Mouse (Mus musculus) adrenal gland, postnatal 14 days (tissue): ENCODE data around the gene Slc17a8. TPM values are rescaled to one million over a fixed set of nuclear protein-coding genes. Genes with fewer than 3 reads are reported as not detected.
"Not testable (repeated sequence)": the region's sequence is repeated elsewhere in the genome, so short reads cannot be mapped to it uniquely, and the experiment has no call there.

Experiments used
- DNase-seq: peaks from one replicate; pipeline ENCODE4 v3.0.0; 2021; ENCODE audit warnings: mixed read lengths
- total RNA-seq: library from RNA; stranded (reverse); gene quantifications from 2 replicates; pipeline ENCODE4 v1.2.3, GENCODE M21; 2021

Slc17a8 gene
- total RNA-seq, 1 experiment from 2014 or later = 0.85 TPM

DNA sequence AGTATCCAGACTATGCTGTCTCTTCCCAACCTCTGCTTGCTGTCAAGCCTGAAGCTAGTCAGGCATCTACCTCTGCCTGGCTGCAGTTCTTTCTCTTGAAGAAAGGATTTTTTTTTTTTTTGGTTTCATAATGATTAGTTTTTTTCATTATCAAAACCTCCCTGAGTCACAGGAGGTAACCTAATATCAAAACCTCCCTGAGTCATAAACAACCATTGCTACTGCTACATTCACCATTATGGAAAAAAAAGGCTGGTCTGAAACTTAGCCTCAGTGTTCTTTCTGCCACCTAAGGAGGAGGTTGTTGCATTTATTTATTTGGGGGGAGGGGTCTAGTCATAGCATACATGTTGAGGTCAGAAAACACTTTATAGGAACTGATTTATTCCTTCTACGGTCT, 31.2 kb downstream of the Slc17a8 start:
- no peak for DNase-seq

DNA sequence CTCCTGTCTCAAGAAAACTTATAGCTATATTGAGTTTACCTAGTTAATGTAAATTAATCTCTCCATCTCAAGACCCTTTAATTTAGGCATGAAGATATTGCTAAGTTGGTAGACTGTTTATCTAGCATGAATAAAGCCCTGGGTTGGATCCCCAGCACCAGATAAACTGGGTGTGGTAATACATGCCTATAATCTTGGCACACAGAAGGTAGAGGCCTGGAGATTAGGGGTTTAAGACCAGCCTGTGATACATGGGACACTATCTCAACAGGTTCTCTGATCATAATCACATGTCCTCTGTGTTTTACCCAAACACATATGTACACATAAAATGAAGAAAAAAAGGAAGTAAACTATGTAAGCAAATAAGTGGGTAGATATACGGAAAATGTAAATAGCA, 32.3 kb downstream of the Slc17a8 start:
- no peak for DNase-seq

- DNase-seq = no peak
Measured at GRCm38 (mm10) chr10:89584709-89585108, 36.3 kb downstream of the Slc17a8 start.

DNA sequence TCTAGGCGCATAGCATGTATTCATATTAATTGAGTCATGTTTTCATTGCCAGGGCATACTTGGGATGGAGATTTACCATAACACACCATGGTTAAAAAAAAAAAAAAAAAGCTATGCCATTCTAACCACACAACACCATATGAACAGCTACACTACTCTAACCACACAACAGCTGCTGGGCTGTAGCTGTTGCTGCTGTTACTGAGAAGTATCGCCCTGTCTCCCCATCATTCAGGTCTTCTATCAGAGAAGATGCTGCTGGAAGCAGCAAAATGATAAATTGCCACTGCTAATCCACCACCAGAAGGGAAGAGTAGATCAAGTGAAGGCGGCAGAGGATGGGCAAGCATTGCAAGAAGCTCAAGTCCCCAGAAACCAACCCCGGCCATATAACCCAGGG, 42.3 kb downstream of the Slc17a8 start:
- DNase-seq = no peak

GRCm38 (mm10) chr10:89577666-89578065, 43.4 kb downstream of the Slc17a8 start:
- DNase-seq = peak; percentile 11

DNA sequence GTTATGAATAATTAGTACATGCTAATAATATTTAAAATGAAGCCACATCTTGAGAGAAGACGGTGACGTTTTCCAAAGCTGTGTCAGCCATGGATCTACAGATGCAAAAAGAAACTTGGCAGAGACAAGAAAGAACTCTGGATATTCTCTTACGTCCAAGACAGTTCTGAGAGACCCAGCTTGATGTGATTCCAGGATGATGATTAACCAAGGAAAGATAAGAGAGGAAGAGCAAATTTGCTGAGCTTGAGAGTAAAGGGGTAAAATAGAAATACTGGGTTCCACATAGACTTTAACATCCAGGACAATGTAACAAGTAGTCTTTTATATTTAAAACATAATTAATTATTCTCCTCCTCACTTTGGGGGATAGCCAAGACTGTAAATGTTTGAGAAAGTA, 47.6 kb downstream of the Slc17a8 start:
- DNase-seq = no peak

- no peak for DNase-seq
Measured at GRCm38 (mm10) chr10:89572946-89573345, 48.1 kb downstream of the Slc17a8 start.

GRCm38 (mm10) chr10:89567391-89567790, 53.7 kb downstream of the Slc17a8 start:
- no peak for DNase-seq

GRCm38 (mm10) chr10:89565301-89566022, 55.6 kb downstream of the Slc17a8 start:
- DNase-seq = no peak

DNA sequence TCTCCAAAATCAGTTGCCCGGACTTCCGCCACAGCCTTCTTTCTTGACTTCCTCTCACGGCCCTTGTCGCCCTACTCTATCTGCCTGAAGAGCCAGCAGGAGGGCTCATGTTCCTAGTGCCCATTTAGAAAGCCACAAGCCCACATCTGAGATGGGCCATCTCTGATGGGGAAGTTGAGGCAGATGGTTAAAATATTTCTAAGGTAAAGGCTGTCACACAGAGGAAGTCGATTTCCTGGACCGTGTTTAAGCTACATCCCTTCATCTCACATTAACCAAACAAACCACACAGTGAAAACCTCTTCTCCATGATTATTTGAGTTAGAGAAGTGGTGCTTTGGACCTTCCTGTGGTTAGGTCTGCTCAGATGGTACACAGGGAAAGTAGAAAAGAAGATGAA, 58.9 kb downstream of the Slc17a8 start:
- DNase-seq = no peak

DNA sequence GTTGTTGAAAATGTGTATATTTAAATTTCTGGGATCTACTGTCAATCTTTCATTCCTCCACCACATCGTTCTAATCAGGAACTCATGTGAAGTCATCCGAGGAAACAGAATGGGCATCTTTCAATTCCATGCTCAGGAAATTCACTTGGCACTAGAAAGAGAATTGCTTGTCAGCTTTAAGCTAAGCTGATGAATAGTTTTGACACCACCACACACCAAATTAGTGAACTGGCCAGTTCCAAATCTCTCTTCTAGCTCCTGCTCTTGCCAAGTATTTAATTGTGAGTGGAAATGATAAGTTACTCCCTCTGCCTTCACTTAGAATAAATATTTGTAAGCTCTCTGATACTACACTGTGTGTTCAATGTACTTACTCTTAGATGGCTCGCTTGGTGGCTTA, 61.7 kb downstream of the Slc17a8 start:
- DNase-seq = no peak

DNA sequence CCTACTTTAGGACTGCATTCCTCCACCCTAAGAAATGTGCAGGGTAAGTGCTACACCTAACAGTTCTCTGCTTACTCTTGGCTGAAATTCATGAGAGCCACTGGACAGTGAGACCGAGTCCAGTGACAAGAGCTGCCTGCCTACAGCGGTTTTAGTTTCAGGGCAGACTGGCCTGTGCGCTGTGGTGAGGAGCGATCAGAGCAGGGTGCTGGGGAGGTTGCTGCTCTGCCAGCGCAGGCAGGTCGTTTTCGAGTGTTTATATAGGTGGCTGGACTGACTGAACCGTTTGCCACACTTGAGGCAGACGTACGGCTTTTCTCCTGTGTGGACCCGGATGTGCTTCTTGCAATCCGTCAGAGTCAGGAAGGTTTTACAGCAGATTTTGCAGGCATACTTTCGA, 66.2 kb downstream of the Slc17a8 start:
- DNase-seq = not testable (repeated sequence)

GRCm38 (mm10) chr10:89553855-89554254, 67.2 kb downstream of the Slc17a8 start:
- DNase-seq = not testable (repeated sequence)

GRCm38 (mm10) chr10:89553015-89553414, 68.0 kb downstream of the Slc17a8 start:
- no peak for DNase-seq

DNA sequence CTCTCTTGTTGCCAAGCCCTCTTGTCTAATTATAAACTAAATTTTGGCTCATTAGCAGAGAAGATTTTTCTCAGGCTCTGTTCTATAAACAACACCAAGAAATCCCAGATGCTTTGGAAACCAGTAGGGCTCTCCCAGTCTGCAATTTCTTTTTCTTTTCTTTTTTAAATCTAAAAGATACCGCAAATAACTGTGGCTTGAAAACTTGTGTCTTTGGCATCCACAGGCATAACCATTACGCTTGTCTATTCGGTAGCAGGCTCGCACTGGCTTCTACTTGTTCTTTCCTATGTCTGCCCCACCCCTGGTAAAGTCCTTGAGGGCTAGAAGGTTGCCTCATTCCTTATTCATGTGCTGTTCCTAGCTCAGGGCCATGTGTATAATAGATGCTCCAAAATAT, 69.4 kb downstream of the Slc17a8 start:
- peak; percentile 15 for DNase-seq

- no peak for DNase-seq
Measured at GRCm38 (mm10) chr10:89548028-89548427, 73.0 kb downstream of the Slc17a8 start.

DNA sequence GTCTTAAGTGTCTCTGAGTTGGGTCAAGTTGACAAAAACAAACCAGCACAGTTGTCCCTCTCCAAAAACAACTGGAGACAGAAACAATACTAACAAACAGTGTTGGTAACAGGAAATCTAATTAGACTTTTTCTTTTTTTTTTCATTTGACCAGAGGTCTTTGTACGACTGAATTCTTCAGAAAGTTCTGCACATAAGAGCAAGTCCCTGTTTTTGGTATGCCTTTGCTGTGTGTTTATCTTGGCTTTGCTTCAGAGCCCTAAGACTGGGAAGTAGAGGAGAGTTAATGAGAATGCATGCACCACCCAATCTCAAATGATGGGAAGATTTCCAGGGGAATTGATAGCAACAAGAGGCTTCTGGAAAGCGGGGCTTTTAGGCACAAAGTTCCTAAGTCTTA, 74.1 kb downstream of the Slc17a8 start:
- DNase-seq = no peak

DNA sequence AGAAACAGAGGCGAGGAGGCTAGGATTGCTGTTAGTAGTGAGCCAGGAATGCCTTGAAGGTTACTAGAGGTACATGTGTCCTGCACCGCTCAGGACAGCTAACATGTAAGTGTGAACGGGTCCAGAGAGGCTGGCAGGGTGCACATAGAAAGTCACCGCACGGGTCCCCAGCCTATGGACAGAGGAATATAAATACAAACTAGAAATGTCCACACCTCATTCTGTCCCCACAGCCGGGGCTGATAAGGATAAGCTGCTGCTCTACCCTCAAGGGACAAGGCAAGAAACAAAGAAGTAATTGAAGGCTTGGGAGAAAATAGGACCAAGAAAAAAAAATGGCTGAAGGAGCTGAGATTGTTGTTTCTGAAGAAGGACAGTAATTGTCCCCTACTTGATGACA, 77.2 kb downstream of the Slc17a8 start:
- DNase-seq = no peak

DNA sequence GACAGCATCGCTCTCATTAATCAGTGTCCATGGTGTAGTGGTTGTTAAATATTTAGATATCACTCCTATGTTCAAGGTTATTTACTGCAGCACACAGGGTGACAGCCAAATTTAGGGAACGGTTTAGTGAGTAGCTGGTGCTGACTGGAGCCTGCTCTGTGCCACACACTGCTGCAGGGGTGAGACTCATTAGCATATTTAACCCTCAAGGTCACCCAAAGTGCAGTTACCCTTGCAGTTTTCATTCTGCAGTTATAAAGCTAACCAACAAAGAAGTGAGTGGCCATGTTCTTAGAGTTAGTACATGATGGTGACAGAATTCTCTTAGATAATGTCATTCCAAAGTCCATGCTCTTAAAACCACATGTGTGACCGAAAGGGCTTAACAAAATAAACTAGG, 78.7 kb downstream of the Slc17a8 start:
- no peak for DNase-seq

DNA sequence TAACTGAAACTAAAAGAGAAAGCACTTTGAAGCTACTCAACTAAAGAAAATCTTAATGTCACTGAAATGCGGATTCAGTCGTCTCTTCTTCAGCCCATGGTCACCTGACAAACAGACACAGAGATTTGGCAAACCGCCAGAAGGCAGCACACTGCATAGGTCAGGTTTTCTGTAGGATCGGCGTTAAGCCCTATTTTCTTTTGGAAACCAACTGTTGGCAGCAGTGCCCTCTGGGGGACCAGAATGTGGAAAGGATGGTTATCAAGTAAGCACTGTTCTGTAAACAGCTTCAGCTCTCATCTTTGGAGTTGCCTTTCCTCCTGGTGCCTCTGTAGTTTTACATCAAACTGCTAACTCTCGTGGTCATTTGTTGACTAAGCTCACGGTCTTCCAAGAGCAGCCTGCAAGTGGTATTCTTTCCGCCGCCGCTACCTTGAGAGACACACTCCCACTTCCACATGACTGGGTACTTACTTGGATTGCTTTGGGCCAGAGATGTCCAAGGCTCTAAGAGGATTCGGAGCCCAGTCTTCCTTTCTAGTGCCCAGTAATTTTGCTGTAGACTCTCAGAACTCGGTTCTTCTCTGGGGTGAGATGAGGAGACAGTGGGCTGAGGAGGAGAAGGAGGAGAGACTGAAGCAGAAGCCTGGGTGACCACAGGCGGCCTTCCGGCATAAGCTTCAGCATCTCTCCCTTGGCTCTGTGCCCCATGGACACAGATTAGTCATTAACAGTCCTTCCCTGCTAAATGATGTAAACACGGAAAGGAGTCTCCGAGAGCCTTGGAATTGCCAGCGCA, 87.9 kb downstream of the Slc17a8 start, which contains the start of gene Nr1h4:
Nr1h4 (minus strand) TSS at position 657 of the 799 bp plus-strand sequence.
- DNase-seq = peak; percentile 91

DNA sequence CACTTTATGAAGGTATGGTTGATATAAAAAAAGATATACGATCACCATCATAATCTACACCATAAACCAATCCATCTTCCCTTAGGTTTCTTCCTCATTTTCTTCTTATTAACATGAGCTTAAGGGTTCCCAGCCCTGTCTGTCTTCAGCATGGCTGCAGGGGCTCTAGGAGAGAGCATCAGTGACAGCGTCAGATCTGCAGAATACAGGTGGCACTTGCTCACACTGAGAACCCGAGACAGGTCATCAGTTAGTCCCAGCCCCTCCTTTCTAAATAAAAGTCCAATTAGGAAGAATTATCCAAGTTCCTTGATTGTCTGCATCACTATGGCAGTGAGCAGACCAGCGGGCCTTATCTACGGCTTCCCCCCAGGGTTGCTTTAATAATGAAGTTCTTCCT, 88.6 kb downstream of the Slc17a8 start:
- DNase-seq = no peak

- peak; percentile 9 for DNase-seq
Measured at GRCm38 (mm10) chr10:89531976-89532375, 89.1 kb downstream of the Slc17a8 start.

- no peak for DNase-seq
Measured at GRCm38 (mm10) chr10:89531194-89531634, 89.8 kb downstream of the Slc17a8 start.

- DNase-seq = peak; percentile 69
Measured at GRCm38 (mm10) chr10:89527054-89527453, 94.0 kb downstream of the Slc17a8 start.
